Mouse (Mus musculus) cerebellum, adult 2 months (tissue): ENCODE measurements around the gene Itgav.

Experiments used
- CTCF ChIP-seq: fragments of 200-500 bp; IDR thresholded peaks from 2 replicates; pipeline ENCODE4 v1.5.1; 2011; ENCODE audit warnings: low read depth, mild to moderate bottlenecking, control low read depth, low read length, moderate library complexity, borderline replicate concordance; ENCODE audit not compliant: insufficient read depth
- POLR2A ChIP-seq: fragments of 200-500 bp; IDR thresholded peaks from 2 replicates; pipeline ENCODE4 v1.6.1; 2011; ENCODE audit warnings: low read length, control low read depth, borderline replicate concordance; ENCODE audit not compliant: insufficient read depth

DNA sequence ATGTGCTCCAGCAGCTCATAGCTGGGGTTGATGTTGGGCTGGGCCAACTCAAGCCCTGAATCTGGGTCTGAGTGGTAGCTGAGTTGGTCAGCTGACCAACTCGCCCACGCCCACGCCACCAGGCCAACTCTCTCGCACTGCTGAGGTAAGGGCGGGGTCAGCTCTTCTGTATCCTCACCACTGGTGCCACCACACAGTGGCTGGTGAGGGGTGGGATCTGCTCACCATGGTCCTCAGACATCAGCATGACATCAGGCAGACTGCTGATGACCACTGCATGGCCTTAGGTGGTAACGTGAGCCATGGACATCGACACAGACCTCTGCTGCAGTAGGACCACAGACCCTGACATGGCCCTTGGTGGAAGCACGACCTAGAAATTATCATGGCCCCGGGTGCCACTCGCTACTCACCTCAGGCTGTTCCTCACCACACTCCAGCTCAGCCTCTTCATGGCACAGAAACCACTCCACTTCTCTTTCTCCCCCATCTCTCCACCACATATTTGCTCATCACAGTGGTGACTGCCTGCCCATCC, 24.5 kb downstream of the Itgav start:
- TF ChIP-seq CTCF (no peak), POLR2A (no peak)
